Mouse (Mus musculus): ENCODE data around the gene Itprid2.

DNA sequence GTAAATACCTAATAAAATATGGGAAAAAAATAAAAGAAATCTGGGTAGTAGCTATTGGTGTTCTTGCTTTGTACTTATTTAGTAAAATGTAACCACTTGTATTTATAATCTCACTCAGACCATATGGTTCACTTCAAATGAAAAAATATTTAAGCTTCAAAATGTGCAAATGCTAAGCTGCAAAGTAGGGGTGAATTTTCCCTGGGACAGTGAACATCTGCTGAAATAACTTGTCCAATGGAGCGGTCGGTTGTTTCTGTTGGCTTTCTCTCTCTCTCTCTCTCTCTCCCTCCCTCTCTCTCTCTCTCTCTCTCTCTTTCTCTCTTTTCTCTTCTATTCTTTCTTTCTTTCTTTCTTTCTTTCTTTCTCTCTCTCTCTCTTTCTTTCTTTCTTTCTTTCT is 39.0 kb upstream of the Itprid2 start:
- TF ChIP-seq CTCF (IDR thresholded peaks at IDR 0.05; ENCODE audit: borderline replicate concordance, insufficient read depth, low read length) (no peak), POLR2A (IDR thresholded peaks at IDR 0.05; ENCODE audit: low read depth, low read length) (no peak)
